Mouse (Mus musculus) brain, embryonic 18.5 days (tissue): ENCODE measurements around the gene Acbd4.
A peak's percentile ranks its signal among the peaks of the same experiment; 100 is the strongest.

ENCODE experiments used
- DNase-seq: peaks from one replicate; pipeline ENCODE4 v3.0.0-alpha.2; 2012; ENCODE audit warnings: low read depth, low spot score

The Acbd4 gene

GRCm38 (mm10) chr11:103101481-103101865 is at the start of gene Acbd4, which contains the start of gene Plcd3:
Acbd4 (plus strand) TSS chr11:103101682.
Plcd3 (minus strand) TSS chr11:103101658.
- no peak for DNase-seq

GRCm38 (mm10) chr11:103052078-103052477 is 49.4 kb upstream of the Acbd4 start:
- no peak for DNase-seq

GRCm38 (mm10) chr11:103053191-103054076 is 48.0 kb upstream of the Acbd4 start:
- no peak for DNase-seq

- DNase-seq = peak; percentile 40
These were observed 46.7 kb upstream of the Acbd4 start for GRCm38 (mm10) chr11:103054798-103055197.

GRCm38 (mm10) chr11:103056636-103057035 is 44.8 kb upstream of the Acbd4 start:
- DNase-seq = no peak

- DNase-seq = no peak
These were observed 42.9 kb upstream of the Acbd4 start for GRCm38 (mm10) chr11:103058499-103059085.

GRCm38 (mm10) chr11:103066191-103067050 is 35.1 kb upstream of the Acbd4 start:
- DNase-seq = no peak

- DNase-seq = no peak
These were observed 34.5 kb upstream of the Acbd4 start for GRCm38 (mm10) chr11:103067051-103067361.

GRCm38 (mm10) chr11:103067457-103068001 is 34.0 kb upstream of the Acbd4 start:
- DNase-seq = no peak

GRCm38 (mm10) chr11:103068272-103068671 is 33.2 kb upstream of the Acbd4 start:
- DNase-seq = no peak

GRCm38 (mm10) chr11:103068884-103069283 is 32.6 kb upstream of the Acbd4 start:
- no peak for DNase-seq

GRCm38 (mm10) chr11:103069731-103070130 is 31.8 kb upstream of the Acbd4 start:
- DNase-seq = no peak

- DNase-seq = no peak
These were observed 31.1 kb upstream of the Acbd4 start for GRCm38 (mm10) chr11:103070322-103070880.

- no peak for DNase-seq
These were observed 27.8 kb upstream of the Acbd4 start for GRCm38 (mm10) chr11:103073671-103074070.

- DNase-seq = no peak
These were observed 27.3 kb upstream of the Acbd4 start for GRCm38 (mm10) chr11:103074121-103074650.

GRCm38 (mm10) chr11:103074796-103075323 is 26.6 kb upstream of the Acbd4 start:
- no peak for DNase-seq

GRCm38 (mm10) chr11:103076010-103076409 is 25.5 kb upstream of the Acbd4 start:
- DNase-seq = no peak

- no peak for DNase-seq
These were observed 24.9 kb upstream of the Acbd4 start for GRCm38 (mm10) chr11:103076581-103076980.

- no peak for DNase-seq
These were observed 23.4 kb upstream of the Acbd4 start for GRCm38 (mm10) chr11:103078131-103078530.

- DNase-seq = no peak
These were observed 21.0 kb upstream of the Acbd4 start for GRCm38 (mm10) chr11:103080323-103081091.
